Mouse (Mus musculus): ENCODE results near the gene Mcam.
"Not testable (repeated sequence)": the region's sequence is repeated elsewhere in the genome, so short reads cannot be mapped to it uniquely, and the experiment has no call there.

The Mcam gene

GRCm38 (mm10) chr9:44109360-44110095 is 24.7 kb upstream of the Mcam start:
- no peak for DNase-seq (ENCODE audit: low read depth, low spot score)

- DNase-seq (ENCODE audit: low read depth, low spot score), result not testable (repeated sequence)
Measured at GRCm38 (mm10) chr9:44111909-44112308, 22.4 kb upstream of the Mcam start.

- peak; percentile 99 for DNase-seq (ENCODE audit: low read depth, low spot score)
Measured at GRCm38 (mm10) chr9:44113105-44113789, 21.0 kb upstream of the Mcam start, which contains the start of the genes Gm49380 and Rnf26. Gm49380 (minus strand) TSS chr9:44113500. Rnf26 (minus strand) TSS chr9:44113517.

GRCm38 (mm10) chr9:44114453-44114852 is 19.8 kb upstream of the Mcam start:
- DNase-seq (ENCODE audit: low read depth, low spot score), result no peak

GRCm38 (mm10) chr9:44115599-44115998 is 18.7 kb upstream of the Mcam start:
- DNase-seq (ENCODE audit: low read depth, low spot score), result no peak

- DNase-seq (ENCODE audit: low read depth, low spot score), result no peak
Measured at GRCm38 (mm10) chr9:44116182-44116581, 18.1 kb upstream of the Mcam start.

GRCm38 (mm10) chr9:44119011-44119410 is 15.3 kb upstream of the Mcam start:
- no peak for DNase-seq (ENCODE audit: low read depth, low spot score)

- DNase-seq (ENCODE audit: low read depth, low spot score), result no peak
Measured at GRCm38 (mm10) chr9:44119948-44120465, 14.3 kb upstream of the Mcam start.

GRCm38 (mm10) chr9:44124317-44124716 is 10.0 kb upstream of the Mcam start:
- DNase-seq (ENCODE audit: low read depth, low spot score), result no peak

- DNase-seq (ENCODE audit: low read depth, low spot score), result no peak
Measured at GRCm38 (mm10) chr9:44125026-44125425, 9.2 kb upstream of the Mcam start.

GRCm38 (mm10) chr9:44125546-44126428 is 8.5 kb upstream of the Mcam start:
- DNase-seq (ENCODE audit: low read depth, low spot score), result peak; percentile 75

GRCm38 (mm10) chr9:44126746-44127145 is 7.5 kb upstream of the Mcam start:
- no peak for DNase-seq (ENCODE audit: low read depth, low spot score)

GRCm38 (mm10) chr9:44127351-44127801 is 6.9 kb upstream of the Mcam start:
- DNase-seq (ENCODE audit: low read depth, low spot score), result no peak

GRCm38 (mm10) chr9:44129633-44130032 is 4.6 kb upstream of the Mcam start:
- DNase-seq (ENCODE audit: low read depth, low spot score), result no peak

- DNase-seq (ENCODE audit: low read depth, low spot score), result no peak
Measured at GRCm38 (mm10) chr9:44130034-44130433, 4.2 kb upstream of the Mcam start.

- DNase-seq (ENCODE audit: low read depth, low spot score), result no peak
Measured at GRCm38 (mm10) chr9:44130581-44131275, 3.5 kb upstream of the Mcam start.

GRCm38 (mm10) chr9:44131276-44131590 is 3.0 kb upstream of the Mcam start:
- DNase-seq (ENCODE audit: low read depth, low spot score), result no peak

- no peak for DNase-seq (ENCODE audit: low read depth, low spot score)
Measured at GRCm38 (mm10) chr9:44132200-44132599, 2.1 kb upstream of the Mcam start.

- DNase-seq (ENCODE audit: low read depth, low spot score), result no peak
Measured at GRCm38 (mm10) chr9:44133287-44133686, 982 bp upstream of the Mcam start.

- DNase-seq (ENCODE audit: low read depth, low spot score), result no peak
Measured at GRCm38 (mm10) chr9:44134851-44135730, 822 bp downstream of the Mcam start.
